Mouse (Mus musculus) liver, postnatal 0 days (tissue): ENCODE measurements at regions not wholly inside any gene's neighbourhood (a gene's known extent, or its start where the extent isn't known, plus 50 kb on each side); places are given as distances from the start of the nearest gene placed in this dataset.

Source experiments
- ATAC-seq: fragments of 200-750 bp; cut with Nextera tagmentation; 2 replicates; pipeline ENCODE4 v1.8.0; 2017; ENCODE audit warnings: mild to moderate bottlenecking, moderate library complexity
- DNase-seq: peaks from one replicate; pipeline ENCODE4 v3.0.0-alpha.2; 2016
- H3K27ac ChIP-seq: fragments of 300-500 bp; sonication (generic); 2 replicates; pipeline ENCODE4 v1.5.1; 2014; ENCODE audit warnings: antibody characterized with exemption, moderate library complexity, mild to moderate bottlenecking, low read depth
- H3K27me3 ChIP-seq: fragments of 300-500 bp; sonication (generic); 2 replicates; pipeline ENCODE4 v1.6.1; 2014; ENCODE audit warnings: low read length, control low read depth, mixed read lengths; ENCODE audit not compliant: insufficient read depth
- H3K36me3 ChIP-seq: fragments of 300-500 bp; sonication (generic); replicated peaks from 2 replicates; pipeline ENCODE4 v1.6.1; 2014; ENCODE audit warnings: mild to moderate bottlenecking, control low read depth, low read length, moderate library complexity, mixed read lengths; ENCODE audit not compliant: insufficient read depth
- H3K4me1 ChIP-seq: fragments of 300-500 bp; sonication (generic); 2 replicates; pipeline ENCODE4 v1.6.1; 2014; ENCODE audit warnings: antibody characterized with exemption, mild to moderate bottlenecking, control low read depth; ENCODE audit not compliant: insufficient read depth
- H3K4me2 ChIP-seq: fragments of 300-500 bp; sonication (generic); 2 replicates; pipeline ENCODE4 v1.6.1; 2014; ENCODE audit warnings: low read depth, mild to moderate bottlenecking, low read length, moderate library complexity, mixed read lengths
- H3K4me3 ChIP-seq: fragments of 300-500 bp; sonication (generic); 2 replicates; pipeline ENCODE4 v1.5.1; 2014; ENCODE audit warnings: low read depth, low read length
- H3K9ac ChIP-seq: fragments of 300-500 bp; sonication (generic); replicated peaks from 2 replicates; pipeline ENCODE4 v1.6.1; 2014; ENCODE audit warnings: mild to moderate bottlenecking, moderate library complexity
- H3K9me3 ChIP-seq: fragments of 300-500 bp; sonication (generic); 2 replicates; pipeline ENCODE4 v1.6.1; 2016; ENCODE audit warnings: mild to moderate bottlenecking, control low read depth, low read length, mixed read lengths
- CTCF ChIP-seq: sonication (generic); IDR thresholded peaks from 2 replicates; pipeline ENCODE4 v1.5.1; 2016; ENCODE audit warnings: antibody characterized with exemption, low read depth
- EP300 ChIP-seq: IDR thresholded peaks from 2 replicates; pipeline ENCODE4 v1.6.1; 2016; ENCODE audit warnings: antibody characterized with exemption, low read depth, mild to moderate bottlenecking
- WGBS: fragments of 180-500 bp; shearing (Covaris S2); extraction: QIAGEN DNeasy Blood & Tissue Kit; methylation state at CpG from one replicate; pipeline ENCODE4 v1.1.7; 2014; ENCODE audit not compliant: insufficient replicate concordance; 5-methylcytosine and 5-hydroxymethylcytosine counted together

- TF ChIP-seq EP300 (no peak), CTCF (no peak)
- H3K4me1 ChIP-seq, result peaks cover 29% of the 10 kb centered on the region
- ATAC-seq, result peak; percentile 10; the same call in 1 of the 2 replicates
- H3K9me3 ChIP-seq, result no peaks in the 10 kb centered on the region
- 28% methylated on average over 11 of the region's 11 CpGs for WGBS
- H3K9ac ChIP-seq, result no peak overlapping the region; the same call in 1 of the 2 replicates
- no peak overlapping the region for H3K27ac ChIP-seq
- H3K27me3 ChIP-seq, result no peaks in the 10 kb centered on the region
- peak overlapping the region; percentile 49 for H3K4me2 ChIP-seq
- H3K4me3 ChIP-seq, result no peak overlapping the region
- DNase-seq, result no peak
- H3K36me3 ChIP-seq, result no peaks in the 10 kb centered on the region
These were observed 73.2 kb upstream of the Kif2a start for GRCm38 (mm10) chr13:107094976-107095716.

GRCm38 (mm10) chr13:107094487-107094886, 72.6 kb upstream of the Kif2a start:
- Histone ChIP-seq H3K27me3 (no peaks in the 10 kb centered on the region), H3K27ac (no peak overlapping the region), H3K36me3 (no peaks in the 10 kb centered on the region), H3K9ac (no peak overlapping the region), H3K4me2 (peak overlapping the region; percentile 49), H3K4me3 (no peak overlapping the region), H3K9me3 (no peaks in the 10 kb centered on the region), H3K4me1 (peaks cover 29% of the 10 kb centered on the region)
- TF ChIP-seq EP300 (no peak), CTCF (no peak)
- ATAC-seq (peak; percentile 81), DNase-seq (peak; percentile 44)
- WGBS, result 25% methylated on average over 11 of the region's 11 CpGs

- Histone ChIP-seq H3K27ac (no peak overlapping the region), H3K4me2 (no peak overlapping the region), H3K36me3 (no peaks in the 10 kb centered on the region), H3K9ac (no peak overlapping the region; the same call in 1 of the 2 replicates), H3K27me3 (no peaks in the 10 kb centered on the region), H3K9me3 (no peaks in the 10 kb centered on the region), H3K4me1 (peaks cover 29% of the 10 kb centered on the region), H3K4me3 (no peak overlapping the region)
- WGBS, result 69% methylated on average over 2 of the region's 2 CpGs
- DNase-seq (no peak), ATAC-seq (no peak)
- no peak for TF ChIP-seq EP300
- TF ChIP-seq CTCF, result no peak
These were observed 71.8 kb upstream of the Kif2a start for GRCm38 (mm10) chr13:107093683-107094082.

GRCm38 (mm10) chr13:107088198-107088597, 66.3 kb upstream of the Kif2a start:
- no peak overlapping the region for H3K4me3 ChIP-seq
- H3K36me3 ChIP-seq, result peaks cover 4% of the 10 kb centered on the region; the same call in 1 of the 2 replicates
- no peaks in the 10 kb centered on the region for H3K27me3 ChIP-seq
- no peak for ATAC-seq
- TF ChIP-seq CTCF (no peak), EP300 (no peak)
- no peaks in the 10 kb centered on the region for H3K9me3 ChIP-seq
- no peak overlapping the region for H3K4me2 ChIP-seq
- no peak for DNase-seq
- H3K9ac ChIP-seq, result no peak overlapping the region
- H3K27ac ChIP-seq, result no peak overlapping the region
- H3K4me1 ChIP-seq, result peaks cover 6% of the 10 kb centered on the region
- WGBS, result 39% methylated on average over 1 of the region's 1 CpGs

GRCm38 (mm10) chr13:107087355-107087754, 65.4 kb upstream of the Kif2a start:
- Histone ChIP-seq H3K4me1 (peaks cover 6% of the 10 kb centered on the region), H3K27ac (no peak overlapping the region), H3K36me3 (peaks cover 4% of the 10 kb centered on the region; the same call in 1 of the 2 replicates), H3K4me2 (no peak overlapping the region), H3K27me3 (no peaks in the 10 kb centered on the region), H3K9me3 (no peaks in the 10 kb centered on the region), H3K9ac (no peak overlapping the region), H3K4me3 (no peak overlapping the region)
- DNase-seq (no peak), ATAC-seq (peak; percentile 68)
- 65% methylated on average over 6 of the region's 6 CpGs for WGBS
- TF ChIP-seq CTCF (no peak), EP300 (peak; percentile 41; the same call in 1 of the 2 replicates)

GRCm38 (mm10) chr13:107078085-107078484, 56.2 kb upstream of the Kif2a start:
- no peak overlapping the region for H3K9ac ChIP-seq
- peaks cover 15% of the 10 kb centered on the region for H3K4me1 ChIP-seq

More at GRCm38 (mm10) chr13:107078085-107078484, 56.2 kb upstream of the Kif2a start:
- ATAC-seq (no peak), DNase-seq (no peak)
- 62% methylated on average over 1 of the region's 1 CpGs for WGBS
- H3K4me3 ChIP-seq, result no peak overlapping the region
- H3K36me3 ChIP-seq, result no peaks in the 10 kb centered on the region
- H3K4me2 ChIP-seq, result no peak overlapping the region
- no peaks in the 10 kb centered on the region for H3K27me3 ChIP-seq
- H3K9me3 ChIP-seq, result no peaks in the 10 kb centered on the region
- H3K27ac ChIP-seq, result no peak overlapping the region
- TF ChIP-seq CTCF (no peak), EP300 (no peak)
